Mouse (Mus musculus) ES-Bruce4 (cell line): ENCODE results near the gene Thsd7b. TPM values are rescaled to one million over a fixed set of nuclear protein-coding genes. Genes with fewer than 3 reads are reported as not detected.
"Not testable (repeated sequence)": the region's sequence is repeated elsewhere in the genome, so short reads cannot be mapped to it uniquely, and the experiment has no call there.

Experiments
- H3K27ac ChIP-seq: 2 replicates; pipeline ENCODE4 v1.5.1; 2012; ENCODE audit warnings: low read length, inconsistent platforms; ENCODE audit not compliant: insufficient read depth
- H3K27me3 ChIP-seq: 2 replicates; pipeline ENCODE4 v1.6.1; 2012; ENCODE audit warnings: mild to moderate bottlenecking, low read length, inconsistent platforms; ENCODE audit not compliant: control insufficient read depth, poor library complexity, insufficient read depth, severe bottlenecking
- H3K36me3 ChIP-seq: 2 replicates; pipeline ENCODE4 v1.6.1; 2012; ENCODE audit warnings: inconsistent platforms, mild to moderate bottlenecking, low read length, moderate library complexity; ENCODE audit not compliant: control insufficient read depth, poor library complexity, insufficient read depth, severe bottlenecking
- H3K4me1 ChIP-seq: one replicate; pipeline ENCODE4 v1.8.1; 2011; ENCODE audit warnings: low read length; ENCODE audit not compliant: control insufficient read depth, insufficient read depth
- H3K4me3 ChIP-seq: 2 replicates; pipeline ENCODE4 v1.5.1; 2011; ENCODE audit warnings: low read depth, mild to moderate bottlenecking, low read length
- H3K9ac ChIP-seq: 2 replicates; pipeline ENCODE4 v1.6.1; 2012; ENCODE audit warnings: low read depth, mild to moderate bottlenecking, inconsistent platforms; ENCODE audit not compliant: poor library complexity, severe bottlenecking
- H3K9me3 ChIP-seq: replicated peaks from 2 replicates; pipeline ENCODE4 v1.6.1; 2012; ENCODE audit warnings: mild to moderate bottlenecking, low read length, inconsistent platforms; ENCODE audit not compliant: control insufficient read depth, poor library complexity, insufficient read depth, severe bottlenecking
- CTCF ChIP-seq: IDR thresholded peaks from one replicate; pipeline ENCODE4 v1.8.1; 2011; ENCODE audit warnings: low read depth, low read length
- EP300 ChIP-seq: IDR thresholded peaks from 2 replicates; pipeline ENCODE4 v1.6.1; 2011; ENCODE audit warnings: low read depth, low read length; ENCODE audit not compliant: insufficient read depth
- POLR2A ChIP-seq: IDR thresholded peaks from one replicate; pipeline ENCODE4 v1.8.1; 2011; ENCODE audit warnings: low read length; ENCODE audit not compliant: insufficient read depth
- polyA plus RNA-seq: library from polyadenylated mRNA; stranded (reverse); fragments of >200 nt; gene quantifications from 2 replicates; pipeline ENCODE4 v1.2.4, GENCODE M21; 2011; ENCODE audit warnings: low read depth; ENCODE audit not compliant: missing spikeins, insufficient read depth, insufficient read length

The Thsd7b gene
- polyA plus RNA-seq, 1 experiment = 0.18 TPM

DNA sequence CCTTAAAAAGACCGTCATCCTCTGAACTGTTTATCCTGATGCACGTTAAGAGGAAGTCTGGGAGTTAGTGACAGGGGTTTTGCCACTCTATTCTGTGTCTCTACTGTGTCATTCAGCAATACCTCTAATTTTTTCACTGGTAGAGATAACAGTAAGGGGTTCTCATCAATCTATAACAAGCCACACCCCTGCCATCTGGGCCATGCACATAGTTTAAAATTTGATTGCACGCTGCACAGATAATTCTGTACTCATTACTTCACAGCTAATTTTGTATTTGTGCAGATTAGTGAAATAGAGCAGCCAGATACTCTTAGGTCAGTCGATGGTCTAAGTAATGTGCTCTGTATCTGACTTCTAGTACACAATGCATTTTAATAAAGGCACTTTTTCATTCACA lies 673.9 kb downstream of the Thsd7b start:
- Histone ChIP-seq H3K9ac (no peak overlapping the region), H3K36me3 (no peaks in the 10 kb centered on the region), H3K4me1 (no peaks in the 10 kb centered on the region), H3K4me3 (no peak overlapping the region), H3K27me3 (no peaks in the 10 kb centered on the region), H3K9me3 (no peaks in the 10 kb centered on the region), H3K27ac (no peak overlapping the region)
- no peak for TF ChIP-seq EP300

DNA sequence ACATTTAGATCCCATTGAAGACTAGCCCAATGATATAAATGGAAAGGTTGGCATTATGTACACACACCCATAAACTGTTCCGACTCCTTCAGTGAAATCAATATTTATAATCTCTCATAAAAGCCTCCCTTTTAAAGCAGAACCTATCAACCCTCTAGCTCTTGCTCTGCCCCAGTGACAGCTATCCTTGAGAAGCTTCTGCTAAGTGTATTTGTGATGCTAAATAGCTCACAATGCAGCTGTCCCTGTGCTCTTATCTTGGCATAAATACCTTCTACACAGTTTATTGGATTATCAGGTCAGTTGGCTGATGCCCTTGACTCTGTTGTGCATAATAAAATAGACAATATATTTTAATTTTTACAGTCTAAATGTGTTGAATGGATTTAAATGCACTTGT lies 682.4 kb downstream of the Thsd7b start:
- Histone ChIP-seq H3K4me1 (no peaks in the 10 kb centered on the region), H3K9ac (no peak overlapping the region), H3K27ac (no peak overlapping the region), H3K9me3 (no peaks in the 10 kb centered on the region), H3K4me3 (no peak overlapping the region), H3K27me3 (no peaks in the 10 kb centered on the region), H3K36me3 (no peaks in the 10 kb centered on the region)
- TF ChIP-seq EP300 = no peak

DNA sequence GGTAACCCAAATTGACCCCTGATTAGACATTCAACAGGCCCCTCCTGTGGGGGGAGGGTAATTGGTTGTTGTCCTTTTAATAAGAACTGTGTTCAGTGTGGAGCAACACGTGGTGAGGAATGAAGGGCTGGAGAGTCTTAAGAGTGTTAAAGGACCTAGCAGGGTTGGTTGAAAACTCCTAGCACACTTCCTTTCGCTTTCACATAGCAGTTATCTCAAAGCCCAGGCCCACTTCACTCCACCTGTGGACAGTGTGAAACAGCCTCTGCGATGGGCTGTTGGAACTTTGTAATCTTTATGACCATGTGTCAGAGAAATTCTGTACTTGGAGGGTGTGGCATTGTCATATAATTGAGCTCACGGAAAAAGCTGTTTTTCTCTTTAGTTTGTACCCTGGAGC lies 683.5 kb downstream of the Thsd7b start:
- Histone ChIP-seq H3K9me3 (no peaks in the 10 kb centered on the region), H3K36me3 (no peaks in the 10 kb centered on the region), H3K4me1 (no peaks in the 10 kb centered on the region), H3K4me3 (no peak overlapping the region), H3K27me3 (no peaks in the 10 kb centered on the region), H3K9ac (no peak overlapping the region), H3K27ac (no peak overlapping the region)
- TF ChIP-seq POLR2A (no peak), CTCF (no peak), EP300 (no peak)

DNA sequence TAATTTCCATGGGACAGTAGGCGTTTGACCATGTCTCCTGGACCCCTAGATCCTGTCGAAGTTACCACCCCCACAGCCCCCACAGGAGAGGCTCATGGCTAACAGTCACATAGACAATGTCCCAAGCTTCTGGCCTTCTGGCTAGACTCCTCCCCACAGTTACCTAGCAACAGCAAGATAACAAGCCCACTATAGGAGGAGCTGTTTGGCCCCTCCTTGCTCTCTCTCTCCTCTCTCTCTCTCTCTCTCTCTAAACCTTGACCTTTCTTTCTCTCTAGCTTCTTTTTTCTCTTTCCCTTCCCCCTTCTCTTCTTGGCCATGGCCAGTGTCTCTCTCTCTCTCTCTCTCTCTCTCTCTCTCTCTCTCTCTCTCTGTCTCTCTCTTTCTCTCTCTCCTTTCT lies 686.2 kb downstream of the Thsd7b start:
- not testable (repeated sequence) for H3K36me3 ChIP-seq, H3K9me3 ChIP-seq, H3K27ac ChIP-seq, H3K4me1 ChIP-seq, H3K9ac ChIP-seq, H3K4me3 ChIP-seq, H3K27me3 ChIP-seq

DNA sequence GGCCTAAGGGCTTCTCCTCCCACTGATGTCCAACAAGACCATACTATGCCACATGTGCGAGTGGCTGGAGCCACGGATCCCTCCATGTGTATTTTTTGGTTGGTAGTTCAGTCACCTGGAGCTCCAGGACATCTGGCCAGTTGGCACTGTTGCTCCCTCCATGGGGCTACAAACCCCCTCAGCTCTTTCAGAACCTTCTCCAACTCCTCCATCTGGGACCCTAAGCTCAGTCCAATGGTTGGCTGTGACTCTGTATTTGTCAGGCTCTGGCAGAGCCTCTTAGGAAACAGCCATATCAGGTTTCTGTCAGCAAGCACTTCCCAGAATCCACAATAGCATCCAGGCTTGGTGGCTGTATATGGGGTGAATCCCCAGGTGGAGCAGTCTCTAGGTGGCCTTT lies 690.1 kb downstream of the Thsd7b start:
- no peaks in the 10 kb centered on the region for H3K4me1 ChIP-seq
- H3K9me3 ChIP-seq = no peaks in the 10 kb centered on the region
- H3K4me3 ChIP-seq = no peak overlapping the region
- TF ChIP-seq CTCF = no peak
- no peak for TF ChIP-seq EP300
- TF ChIP-seq POLR2A = no peak
- H3K27me3 ChIP-seq = no peaks in the 10 kb centered on the region
- H3K36me3 ChIP-seq = no peaks in the 10 kb centered on the region
- no peak overlapping the region for H3K9ac ChIP-seq
- no peak overlapping the region for H3K27ac ChIP-seq

DNA sequence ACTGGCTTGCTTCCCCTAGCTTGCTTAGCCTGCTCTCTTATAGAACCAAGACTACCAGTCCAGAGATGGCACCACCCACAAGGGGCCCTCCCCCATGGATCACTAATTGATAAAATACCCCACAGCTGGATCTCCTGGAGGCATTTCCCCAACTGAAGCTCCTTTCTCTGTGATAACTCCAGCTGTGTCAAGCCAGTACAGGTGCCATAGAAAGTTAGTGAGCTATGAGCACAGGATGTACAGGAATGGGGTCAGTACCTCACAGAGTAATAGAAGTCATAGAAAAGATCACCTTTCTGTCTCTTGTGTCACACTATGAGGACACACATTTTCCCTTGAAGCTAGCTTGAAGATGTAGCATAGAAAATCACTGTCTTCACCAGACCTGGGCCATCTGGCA lies 716.1 kb downstream of the Thsd7b start:
- not testable (repeated sequence) for H3K4me1 ChIP-seq, H3K4me3 ChIP-seq, H3K9me3 ChIP-seq, H3K27me3 ChIP-seq, H3K27ac ChIP-seq, H3K9ac ChIP-seq, H3K36me3 ChIP-seq

DNA sequence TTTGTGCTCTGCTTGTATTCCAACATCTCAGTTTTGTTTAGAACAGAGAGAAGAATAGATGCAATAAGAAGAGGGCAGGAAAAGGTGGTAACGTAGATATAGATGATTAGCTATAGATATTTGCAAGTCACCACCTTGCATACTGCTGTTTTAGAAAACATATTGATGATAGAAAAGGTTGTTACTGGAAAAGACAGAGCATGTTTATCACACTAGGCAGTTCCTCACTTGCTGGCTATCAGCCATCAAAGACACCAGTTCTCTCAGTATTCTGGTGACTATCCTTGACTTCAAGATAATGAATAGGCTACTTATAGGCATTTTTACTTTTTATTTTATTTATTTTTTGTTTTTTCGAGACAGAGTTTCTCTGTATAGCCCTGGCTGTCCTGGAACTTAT lies 717.7 kb downstream of the Thsd7b start:
- Histone ChIP-seq H3K4me1 (no peaks in the 10 kb centered on the region), H3K9me3 (no peaks in the 10 kb centered on the region), H3K36me3 (no peaks in the 10 kb centered on the region), H3K27ac (no peak overlapping the region), H3K4me3 (no peak overlapping the region), H3K9ac (no peak overlapping the region), H3K27me3 (no peaks in the 10 kb centered on the region)
- TF ChIP-seq POLR2A (no peak), CTCF (no peak), EP300 (no peak)
